Mouse (Mus musculus) midbrain, embryonic 10.5 days (tissue): Measurements from ENCODE around the gene Dnase1l1. TPM values are rescaled to one million over a fixed set of nuclear protein-coding genes. Genes with fewer than 3 reads are reported as not detected.
A peak's percentile ranks its signal among the peaks of the same experiment; 100 is the strongest.

ENCODE experiments used
- DNase-seq: peaks from one replicate; pipeline ENCODE4 v3.0.0-alpha.2; 2017; ENCODE audit warnings: low spot score
- H3K27ac ChIP-seq: fragments of 300-500 bp; sonication (generic); replicated peaks from 2 replicates; pipeline ENCODE4 v1.5.1; 2016; ENCODE audit warnings: mild to moderate bottlenecking
- H3K27me3 ChIP-seq: fragments of 300-500 bp; sonication (generic); 2 replicates; pipeline ENCODE4 v1.6.1; 2016; ENCODE audit warnings: low read depth, mild to moderate bottlenecking; ENCODE audit not compliant: poor library complexity, severe bottlenecking
- H3K36me3 ChIP-seq: fragments of 300-500 bp; sonication (generic); 2 replicates; pipeline ENCODE4 v1.6.1; 2016; ENCODE audit warnings: mild to moderate bottlenecking, moderate library complexity
- H3K4me1 ChIP-seq: fragments of 300-500 bp; sonication (generic); 2 replicates; pipeline ENCODE4 v1.6.1; 2016
- H3K4me3 ChIP-seq: fragments of 300-500 bp; sonication (generic); 2 replicates; pipeline ENCODE4 v1.5.1; 2016; ENCODE audit warnings: mild to moderate bottlenecking, moderate library complexity
- H3K9me3 ChIP-seq: fragments of 300-500 bp; sonication (generic); replicated peaks from 2 replicates; pipeline ENCODE4 v1.6.1; 2016; ENCODE audit warnings: mild to moderate bottlenecking
- WGBS: fragments of 180-500 bp; shearing (Covaris S2); methylation state at CpG from one replicate; pipeline ENCODE4 v1.1.7; 2016; 5-methylcytosine and 5-hydroxymethylcytosine counted together
- polyA plus RNA-seq: library from polyadenylated mRNA; unstranded; fragments of >200 nt; fragmentation: Nextera tagmentation; extraction: Ambion mirVana; gene quantifications from 2 replicates; pipeline ENCODE4 v1.2.1, GENCODE M21; 2016

The Dnase1l1 gene
- polyA plus RNA-seq = 3.7 and 4.1 TPM in 2 replicates

DNA sequence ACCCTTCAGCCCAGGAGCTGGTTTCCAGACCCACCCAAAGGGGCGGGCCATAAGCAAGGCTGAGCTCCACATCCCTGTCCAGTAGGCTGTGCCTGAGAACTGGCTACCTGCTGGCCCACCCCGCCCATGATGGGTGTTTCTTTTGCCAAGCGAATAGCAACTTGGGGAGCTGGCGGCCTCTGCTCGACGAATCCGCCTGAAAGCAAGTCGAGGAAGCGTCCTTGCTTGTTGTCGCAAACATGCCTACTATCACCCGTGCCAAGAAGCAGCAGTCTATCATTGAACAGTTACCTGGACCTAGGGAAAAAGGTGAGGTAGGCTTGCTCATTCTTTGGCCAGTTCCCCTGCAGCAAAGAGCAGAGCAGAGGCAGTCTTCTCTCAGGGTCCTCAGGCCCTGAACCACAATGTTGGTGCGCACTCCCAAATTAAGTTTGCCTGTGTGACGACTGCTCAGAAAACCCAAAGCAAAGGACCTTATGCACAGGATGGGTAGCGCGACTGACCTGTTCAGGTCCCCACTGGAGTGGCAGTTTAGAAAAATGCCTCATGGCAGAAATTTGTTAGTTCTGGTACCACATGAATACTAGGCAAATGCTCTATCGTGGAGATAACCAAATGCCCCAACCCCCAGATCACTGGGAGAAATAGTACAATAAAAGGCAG is at the start of gene Dnase1l1, which contains the start of gene Taz:
Gene Dnase1l1 (minus strand): TSS at position 606 of the 663 bp plus-strand sequence.
Gene Taz (plus strand): TSS at position 181 of the 663 bp plus-strand sequence.
- Histone ChIP-seq H3K27me3 (no peaks in the 10 kb centered on the region), H3K27ac (peak within 1 kb of the TSS; percentile 84), H3K36me3 (0 out of 2 replicates have a peak, but pooled peaks cover 3% of the 10 kb centered on the region), H3K4me1 (peaks cover 20% of the 10 kb centered on the region), H3K9me3 (no peaks in the 10 kb centered on the region), H3K4me3 (peak within 1 kb of the TSS; percentile 64)
- DNase-seq = peak; percentile 47
- WGBS = 16% methylated on average over 16 of the region's 16 CpGs

DNA sequence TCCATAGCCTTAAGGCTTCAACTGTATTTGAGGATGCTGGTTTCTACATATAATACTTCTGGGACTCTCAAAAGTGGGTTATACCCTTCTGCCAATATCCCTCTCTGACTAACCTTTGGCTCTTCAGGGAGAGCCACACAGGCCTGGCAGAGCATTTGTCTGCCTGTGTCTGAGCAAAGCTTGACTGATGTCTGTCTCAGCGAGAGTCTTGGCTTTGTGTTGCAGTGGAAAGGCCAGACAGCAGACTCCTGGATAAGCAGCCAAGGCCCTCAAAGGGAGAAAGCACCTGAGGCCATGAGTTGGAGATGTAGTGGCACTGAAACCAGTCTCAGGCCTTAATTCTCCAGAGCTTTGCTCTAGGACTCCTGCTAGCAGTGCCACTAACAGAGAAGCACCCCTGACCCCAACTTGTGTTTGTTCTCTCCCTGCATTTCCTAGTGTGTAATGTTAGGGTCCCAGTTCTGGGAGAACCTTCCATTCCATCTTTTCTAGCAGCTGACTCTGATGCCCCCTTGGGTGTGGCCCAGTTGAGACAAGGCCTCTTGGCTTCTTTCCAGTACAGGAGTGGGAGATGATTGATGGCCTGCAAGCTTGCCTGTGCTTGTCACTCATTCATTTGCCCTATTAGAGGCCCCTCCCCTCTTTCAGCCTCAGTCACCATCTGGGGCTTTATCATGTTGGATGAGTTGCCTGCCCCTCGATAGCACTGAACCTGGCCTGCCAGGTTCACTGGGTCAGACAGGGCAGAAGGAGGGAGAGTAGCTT is 48.2 kb upstream of the Dnase1l1 start:
- Histone ChIP-seq H3K36me3 (peaks cover 39% of the 10 kb centered on the region), H3K27ac (peak overlapping the region; percentile 95; the same call in 1 of the 2 replicates), H3K4me1 (peaks cover 20% of the 10 kb centered on the region), H3K4me3 (peak overlapping the region; percentile 65), H3K9me3 (0 out of 2 replicates have a peak, but pooled peaks cover 6% of the 10 kb centered on the region), H3K27me3 (no peaks in the 10 kb centered on the region)
- DNase-seq = no peak
- 64% methylated on average over 2 of the region's 2 CpGs for WGBS

DNA sequence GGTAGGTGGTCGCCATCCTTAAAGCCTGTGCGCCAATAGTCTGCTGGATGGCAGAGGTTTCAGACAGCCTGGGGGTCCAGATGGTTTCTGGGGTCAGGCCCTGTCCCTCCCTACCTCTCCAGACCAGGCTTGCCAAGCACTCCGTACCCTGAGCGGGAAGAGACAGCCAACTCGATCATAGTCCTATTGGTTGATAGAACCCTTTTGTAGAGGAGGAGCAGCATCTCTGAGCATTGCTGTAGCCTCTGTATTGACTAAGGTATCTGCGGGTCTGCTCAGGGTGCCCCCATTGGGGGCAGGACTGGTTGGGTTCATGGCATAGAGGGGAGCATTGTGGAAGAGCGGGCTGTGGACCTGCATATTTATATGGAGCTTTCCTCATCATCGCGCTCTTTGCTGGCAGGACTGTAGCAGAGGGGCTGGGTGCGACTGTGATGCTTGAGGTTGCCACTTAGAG is 47.1 kb upstream of the Dnase1l1 start:
- WGBS = 34% methylated on average over 10 of the region's 10 CpGs
- no peak for DNase-seq

DNA sequence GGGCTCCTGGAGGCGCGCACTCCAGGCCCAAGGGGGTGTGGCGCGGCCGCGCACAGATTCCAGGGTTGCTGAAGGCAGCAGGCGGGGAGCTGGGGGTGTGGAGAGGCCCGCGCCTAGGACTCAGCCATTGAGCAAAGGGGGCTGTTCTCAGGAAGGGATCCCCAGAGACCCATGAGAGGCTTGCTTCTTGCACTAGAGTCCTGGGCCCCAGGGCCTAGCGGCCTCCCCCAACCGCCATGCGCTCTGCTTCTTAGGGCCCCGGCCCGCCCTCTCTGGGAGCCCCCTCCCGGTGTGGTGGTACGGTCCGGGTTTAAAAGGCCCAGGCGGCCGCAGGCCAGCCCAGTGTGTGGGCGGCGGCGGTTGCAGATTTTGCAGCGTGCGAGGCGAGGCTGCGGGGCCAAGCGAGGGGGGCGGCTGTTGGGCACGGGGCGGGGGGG is 46.6 kb upstream of the Dnase1l1 start, which contains the start of gene Plxna3:
Gene Plxna3 (plus strand): TSS at position 342 of the 437 bp plus-strand sequence.
- Histone ChIP-seq H3K9me3 (0 out of 2 replicates have a peak, but pooled peaks cover 6% of the 10 kb centered on the region), H3K27ac (peak within 1 kb of the TSS; percentile 95), H3K4me3 (peak within 1 kb of the TSS; percentile 65), H3K27me3 (no peaks in the 10 kb centered on the region), H3K36me3 (peaks cover 23% of the 10 kb centered on the region), H3K4me1 (peaks cover 20% of the 10 kb centered on the region)
- DNase-seq = peak; percentile 72
- WGBS = 17% methylated on average over 30 of the region's 30 CpGs

More for the DNA sequence above, 47.1 kb upstream of the Dnase1l1 start:
- Histone ChIP-seq H3K4me1 (peaks cover 20% of the 10 kb centered on the region), H3K4me3 (peak overlapping the region; percentile 65), H3K27me3 (no peaks in the 10 kb centered on the region), H3K9me3 (0 out of 2 replicates have a peak, but pooled peaks cover 6% of the 10 kb centered on the region), H3K27ac (peak overlapping the region; percentile 95), H3K36me3 (peaks cover 28% of the 10 kb centered on the region)

DNA sequence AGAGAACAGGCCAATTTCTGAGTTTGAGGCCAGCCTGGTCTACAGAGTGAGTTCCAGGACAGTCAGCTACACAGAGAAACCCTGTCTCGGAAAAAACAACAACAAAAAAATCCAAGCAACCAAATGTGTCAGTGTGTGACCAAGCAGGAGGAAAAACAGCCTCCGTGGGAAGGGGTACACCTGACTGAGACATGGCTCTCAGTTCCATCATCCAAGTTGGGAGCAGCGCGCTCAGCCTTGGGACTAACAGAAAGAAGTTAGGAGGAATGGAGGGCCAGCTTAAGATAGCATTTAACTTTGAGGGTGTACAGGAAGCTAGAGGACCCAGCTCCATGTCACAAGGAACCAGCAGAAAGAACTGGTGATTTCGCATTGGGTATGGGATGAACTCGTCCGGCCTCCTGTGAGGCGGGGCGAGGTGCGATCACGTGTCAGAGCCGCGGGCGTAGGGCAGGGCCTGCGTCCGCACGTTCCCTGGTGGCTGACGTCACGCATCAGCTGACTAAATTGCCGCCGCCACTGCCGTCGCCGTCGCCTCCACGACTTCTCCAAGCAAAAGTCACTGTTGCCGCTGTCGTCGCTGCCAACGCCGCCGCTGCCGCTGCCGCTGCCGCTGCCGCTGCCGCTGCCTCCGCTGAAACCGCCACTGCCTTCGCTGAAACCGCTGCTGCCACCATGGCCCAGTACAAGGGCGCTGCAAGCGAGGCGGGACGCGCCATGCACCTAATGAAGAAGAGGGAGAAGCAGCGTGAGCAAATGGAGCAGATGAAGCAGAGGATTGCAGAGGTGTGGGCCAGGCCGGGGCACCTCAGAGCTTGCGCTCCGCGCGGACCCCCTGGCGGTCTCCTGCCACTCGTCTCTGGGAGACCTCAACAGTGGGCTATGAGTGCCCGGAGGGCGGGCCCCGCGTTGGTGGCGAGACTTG is 30.7 kb upstream of the Dnase1l1 start, which contains the start of gene Fam50a:
Gene Fam50a (plus strand): TSS at position 494 of the 925 bp plus-strand sequence.
- Histone ChIP-seq H3K27me3 (no peaks in the 10 kb centered on the region), H3K36me3 (peaks cover 57% of the 10 kb centered on the region)

DNA sequence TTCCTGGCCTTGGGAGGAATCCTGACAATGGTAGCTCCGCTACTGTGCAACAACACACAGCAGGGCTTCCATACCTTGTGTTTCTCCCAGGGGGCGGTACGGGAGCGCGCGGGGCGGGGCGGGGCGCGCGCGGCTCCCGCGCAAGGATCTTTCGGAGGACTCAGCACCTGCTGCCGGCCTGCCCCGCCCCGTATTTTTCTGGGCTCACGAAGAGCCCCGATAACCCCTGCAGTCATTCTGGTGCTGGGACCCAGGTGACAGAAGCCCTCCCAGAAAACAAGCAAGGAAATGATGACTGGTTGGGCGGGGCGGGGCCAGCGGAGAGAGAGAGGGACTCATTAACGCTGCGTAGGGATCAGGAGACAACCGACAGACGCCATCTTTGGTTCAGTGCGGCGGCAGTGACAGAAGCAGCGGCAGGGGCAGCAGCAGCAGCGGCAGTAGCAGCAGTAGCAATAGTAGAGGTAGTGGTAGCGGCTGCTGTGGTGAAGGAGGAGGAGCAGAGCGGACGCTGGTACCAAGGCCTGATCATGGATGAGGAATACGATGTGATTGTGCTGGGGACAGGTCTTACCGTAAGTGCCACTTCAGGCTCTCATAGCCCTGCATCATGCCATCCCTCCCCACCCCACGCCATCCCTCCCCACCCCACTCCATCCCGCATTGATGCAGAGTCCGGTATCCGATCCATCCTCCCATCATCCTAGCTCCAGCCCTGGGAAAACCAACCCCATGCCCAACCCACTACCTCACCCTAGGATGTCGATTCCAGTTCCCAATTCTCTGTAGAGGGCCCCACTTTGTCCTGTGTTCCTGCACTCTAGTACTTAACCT is 22.9 kb upstream of the Dnase1l1 start, which contains the start of gene Gdi1:
Gene Gdi1 (plus strand): TSS at position 132 of the 834 bp plus-strand sequence.
- peaks cover 11% of the 10 kb centered on the region for H3K4me1 ChIP-seq
- H3K27me3 ChIP-seq = no peaks in the 10 kb centered on the region
- peaks cover 3% of the 10 kb centered on the region; the same call in 1 of the 2 replicates for H3K9me3 ChIP-seq
- H3K36me3 ChIP-seq = peaks cover 82% of the 10 kb centered on the region
- H3K4me3 ChIP-seq = peak within 1 kb of the TSS; percentile 70
- 22% methylated on average over 41 of the region's 41 CpGs for WGBS
- H3K27ac ChIP-seq = peak within 1 kb of the TSS; percentile 94
- DNase-seq = peak; percentile 79

More for the DNA sequence above, 30.7 kb upstream of the Dnase1l1 start, which contains the start of gene Fam50a:
- peak within 1 kb of the TSS; percentile 68 for H3K4me3 ChIP-seq
- 0 out of 2 replicates have a peak, but pooled peaks cover 3% of the 10 kb centered on the region for H3K9me3 ChIP-seq
- H3K4me1 ChIP-seq = peaks cover 14% of the 10 kb centered on the region
- H3K27ac ChIP-seq = peak within 1 kb of the TSS; percentile 87
- peak; percentile 84 for DNase-seq
- WGBS = 13% methylated on average over 59 of the region's 59 CpGs

DNA sequence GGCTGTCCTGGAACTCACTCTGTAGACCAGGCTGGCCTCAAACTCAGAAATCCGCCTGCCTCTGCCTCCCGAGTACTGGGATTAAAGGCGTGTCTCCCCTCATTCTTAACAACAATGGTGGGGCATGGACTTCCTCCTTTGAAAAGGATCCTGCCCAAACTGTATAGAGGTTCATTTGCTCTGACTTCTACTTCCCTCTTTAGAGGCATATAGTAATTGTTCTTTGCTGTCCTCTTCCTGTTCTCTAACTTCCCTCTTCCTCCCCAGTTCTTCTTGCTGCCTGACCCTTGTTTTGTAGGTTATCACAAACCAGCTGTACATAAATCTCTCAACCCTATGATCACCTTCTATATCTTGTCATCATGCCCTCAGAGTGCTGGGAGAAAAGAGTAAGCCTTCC is 17.6 kb upstream of the Dnase1l1 start:
- no peak for DNase-seq
- H3K27ac ChIP-seq = no peak overlapping the region
- no peak overlapping the region for H3K4me3 ChIP-seq
- H3K4me1 ChIP-seq = peaks cover 5% of the 10 kb centered on the region
- 89% methylated on average over 3 of the region's 3 CpGs for WGBS
- H3K36me3 ChIP-seq = peaks cover 57% of the 10 kb centered on the region
- no peaks in the 10 kb centered on the region for H3K27me3 ChIP-seq
- no peaks in the 10 kb centered on the region; the same call in 1 of the 2 replicates for H3K9me3 ChIP-seq

DNA sequence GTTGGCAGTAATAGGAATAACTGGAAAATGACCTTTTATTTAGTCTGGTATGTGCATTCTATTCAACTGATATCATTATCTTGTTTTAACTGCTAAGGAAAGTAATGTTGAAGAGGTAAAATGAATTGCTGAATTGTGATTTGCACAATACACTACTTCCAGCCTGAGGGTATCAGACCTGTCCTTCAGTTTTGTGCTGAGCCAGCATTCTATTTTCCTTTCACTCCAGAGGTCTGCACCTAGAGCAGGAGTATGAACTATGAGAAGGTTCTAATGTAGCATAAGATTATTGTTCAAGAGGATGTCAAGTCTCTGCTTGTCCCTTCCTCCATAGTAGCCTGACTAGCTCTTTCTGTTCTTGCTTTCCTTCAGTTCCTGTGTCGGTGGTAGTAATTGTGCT is 16.2 kb upstream of the Dnase1l1 start:
- no peak for DNase-seq
- Histone ChIP-seq H3K36me3 (peaks cover 48% of the 10 kb centered on the region), H3K4me1 (peaks cover 5% of the 10 kb centered on the region), H3K4me3 (no peak overlapping the region), H3K27ac (no peak overlapping the region), H3K9me3 (no peaks in the 10 kb centered on the region), H3K27me3 (no peaks in the 10 kb centered on the region)
- 84% methylated on average over 1 of the region's 1 CpGs for WGBS

DNA sequence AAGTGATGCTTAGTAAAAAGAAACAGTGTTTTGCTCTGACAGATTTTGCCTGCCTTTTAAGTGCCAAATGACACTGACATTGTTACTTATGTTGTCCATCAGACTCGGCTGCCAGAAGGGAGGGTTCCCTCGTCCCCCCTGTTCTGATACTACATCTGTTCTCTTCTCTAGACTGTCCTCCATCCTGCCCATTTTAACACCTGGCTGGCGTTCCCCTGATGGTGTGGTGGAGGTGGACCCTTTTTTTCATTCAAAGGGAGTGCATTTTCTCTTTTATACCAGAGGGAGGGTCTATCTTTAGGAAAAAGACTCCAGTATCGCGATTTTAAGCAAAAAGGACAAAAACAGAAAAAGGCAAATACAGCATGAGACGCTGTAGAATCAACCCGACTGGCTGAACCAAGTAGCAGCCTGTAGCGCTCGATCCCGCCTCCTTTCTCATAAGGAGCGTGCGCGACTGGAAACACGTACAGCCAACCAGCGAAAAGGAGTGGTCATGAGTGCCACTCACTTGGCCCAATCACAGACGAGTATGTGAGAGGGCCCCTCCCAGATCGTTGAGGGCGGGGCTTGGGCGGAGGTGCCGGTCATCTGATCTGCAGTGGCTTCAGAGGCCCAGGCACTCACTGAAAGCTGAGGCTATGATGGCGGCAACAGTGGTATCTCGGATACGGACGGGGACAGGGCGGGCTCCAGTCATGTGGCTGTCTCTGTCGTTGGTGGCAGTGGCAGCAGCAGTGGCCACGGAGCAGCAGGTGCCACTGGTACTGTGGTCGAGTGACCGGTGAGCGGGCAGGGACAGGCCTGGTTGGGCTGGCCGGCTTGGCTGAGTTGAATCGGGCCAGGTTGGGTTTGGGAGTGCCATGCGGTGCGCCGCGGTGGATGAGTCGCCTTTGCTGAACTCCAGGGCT is 14.7 kb upstream of the Dnase1l1 start, which contains the start of gene Atp6ap1:
Gene Atp6ap1 (plus strand): TSS at position 560 of the 911 bp plus-strand sequence.
- peaks cover 32% of the 10 kb centered on the region for H3K36me3 ChIP-seq
- no peaks in the 10 kb centered on the region for H3K27me3 ChIP-seq
- peak within 1 kb of the TSS; percentile 83 for H3K27ac ChIP-seq
- DNase-seq = peak; percentile 89
- peak within 1 kb of the TSS; percentile 70 for H3K4me3 ChIP-seq
- 18% methylated on average over 37 of the region's 37 CpGs for WGBS
- peaks cover 5% of the 10 kb centered on the region for H3K4me1 ChIP-seq
- H3K9me3 ChIP-seq = no peaks in the 10 kb centered on the region

DNA sequence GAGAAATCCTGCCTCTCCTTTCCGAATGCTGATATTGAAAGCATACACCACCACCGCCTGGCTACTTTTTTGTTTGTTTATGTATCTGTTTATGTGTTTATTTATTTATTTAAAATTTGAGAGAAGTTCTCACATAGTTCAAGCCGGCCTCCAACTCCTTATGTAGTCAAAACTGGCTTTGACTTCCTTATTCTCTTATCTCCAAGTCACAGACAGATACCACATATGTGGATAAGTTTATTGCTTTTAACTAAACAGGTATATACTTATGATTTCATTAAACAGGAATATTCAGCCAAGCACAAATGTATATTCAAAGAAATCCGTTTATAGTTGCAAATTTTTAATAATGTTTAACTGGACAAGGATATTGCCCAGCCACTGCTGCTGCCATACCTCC is 11.3 kb upstream of the Dnase1l1 start:
- H3K27ac ChIP-seq = no peak overlapping the region
- H3K9me3 ChIP-seq = no peaks in the 10 kb centered on the region
- 76% methylated on average over 4 of the region's 4 CpGs for WGBS
- peaks cover 18% of the 10 kb centered on the region for H3K36me3 ChIP-seq
- peaks cover 5% of the 10 kb centered on the region for H3K4me1 ChIP-seq
- no peaks in the 10 kb centered on the region for H3K27me3 ChIP-seq
- no peak for DNase-seq
- H3K4me3 ChIP-seq = no peak overlapping the region
